10 mouse cellular contexts compared by ENCODE assay signal in the genomic region with DNA sequence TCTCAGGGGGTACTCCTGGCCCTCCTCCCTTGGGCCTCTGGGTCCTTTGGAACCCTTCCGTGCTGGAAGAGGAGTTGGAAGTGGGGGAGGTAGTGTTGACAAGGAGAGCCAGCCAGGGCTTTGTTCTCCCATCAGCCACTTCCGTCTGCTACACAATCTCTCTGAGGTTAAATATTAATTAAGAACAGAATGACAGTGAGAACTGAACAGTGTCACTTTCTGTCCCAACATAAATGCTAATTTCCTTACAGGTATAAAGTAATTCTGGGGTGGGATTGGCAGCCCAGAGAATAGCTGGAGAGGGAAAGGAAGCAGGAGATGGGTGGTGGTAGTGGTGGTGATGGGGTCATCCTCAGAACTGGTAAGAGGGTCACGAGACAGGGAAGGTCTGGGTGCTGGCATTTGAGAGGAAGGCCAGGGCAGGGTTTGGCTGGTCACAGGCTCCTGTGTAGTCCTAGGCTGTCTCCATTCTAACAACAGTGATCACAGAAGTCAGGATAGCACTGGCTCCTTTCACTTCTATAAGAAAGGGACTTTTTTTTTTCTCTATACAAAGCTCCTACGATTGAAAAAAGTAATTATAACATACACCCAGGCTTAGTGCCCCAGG. TPM values are rescaled to one million over a fixed set of nuclear protein-coding genes. Genes with fewer than 3 reads are reported as not detected.
A peak's percentile ranks its signal among the peaks of the same experiment; 100 is the strongest.
DNase-seq lines count a peak whose midpoint lies in the region; ATAC-seq and TF ChIP-seq lines count a peak whose summit lies in the region.
"Had no signal": no experiment of that assay in that cellular context is flagged by ENCODE, and none has a peak within 500 bp of the region (broad histone marks: within the 10 kb centered on the region; RNA-seq: fewer than 3 reads in every experiment).

No protein-coding gene starts in this region.

- H3K4me1 ChIP-seq in forebrain, embryonic 14.5 days (ENCODE audit: control insufficient read depth, insufficient read depth, low read length), result peaks cover 7% of the 10 kb centered on the region; the same call in 1 of the 2 replicates
- H3K4me1 ChIP-seq in forebrain, embryonic 11.5 days (replicated peaks; ENCODE audit: control insufficient read depth, insufficient read depth, low read length), result no peaks in the 10 kb centered on the region
- H3K4me1 ChIP-seq in liver, embryonic 14.5 days (replicated peaks; ENCODE audit: control insufficient read depth in 2 of 2, insufficient read depth in 2 of 2, low read length in 1 of 2), result peaks cover 40 to 62% of the 10 kb centered on the region in 2 experiments

- no peaks in the 10 kb centered on the region for H3K27me3 ChIP-seq in forebrain, embryonic 14.5 days (replicated peaks; ENCODE audit: control insufficient read depth, insufficient read depth, low read length)
- no peaks in the 10 kb centered on the region for H3K27me3 ChIP-seq in forebrain, embryonic 11.5 days (ENCODE audit: control insufficient read depth, insufficient read depth, low read length)
- no peaks in the 10 kb centered on the region for H3K27me3 ChIP-seq in liver, embryonic 14.5 days (ENCODE audit: control insufficient read depth, insufficient read depth, low read length)
- H3K27me3 ChIP-seq: midbrain, embryonic 12.5 days had no signal

- H3K36me3 ChIP-seq in forebrain, embryonic 14.5 days (ENCODE audit: control insufficient read depth, insufficient read depth, low read length), result no peaks in the 10 kb centered on the region
- H3K36me3 ChIP-seq in forebrain, embryonic 11.5 days (ENCODE audit: control insufficient read depth, insufficient read depth, low read length), result no peaks in the 10 kb centered on the region
- no peaks in the 10 kb centered on the region for H3K36me3 ChIP-seq in liver, embryonic 14.5 days (replicated peaks; ENCODE audit: control insufficient read depth, insufficient read depth, low read depth)
- H3K36me3 ChIP-seq: midbrain, embryonic 12.5 days had no signal

- TF ChIP-seq CTCF in left cerebral cortex, adult 2 months (IDR thresholded peaks at IDR 0.05), result no peak
- TF ChIP-seq CTCF in liver, embryonic 14.5 days (IDR thresholded peaks at IDR 0.05; ENCODE audit: low read depth), result no peak

- H3K4me3 ChIP-seq in forebrain, embryonic 14.5 days (ENCODE audit: low read depth, low read length), result no peak overlapping the region
- H3K4me3 ChIP-seq in forebrain, embryonic 11.5 days (ENCODE audit: low read depth, low read length), result no peak overlapping the region
- no peak overlapping the region for H3K4me3 ChIP-seq in left cerebral cortex, adult 2 months
- H3K4me3 ChIP-seq in liver, embryonic 14.5 days (ENCODE audit: insufficient read depth in 1 of 2, low read depth in 2 of 2, low read length in 2 of 2), result no peak overlapping the region
- H3K4me3 ChIP-seq: midbrain, embryonic 12.5 days had no signal

- no peak overlapping the region for H3K27ac ChIP-seq in forebrain, embryonic 14.5 days (ENCODE audit: low read depth, low read length)
- no peak overlapping the region for H3K27ac ChIP-seq in forebrain, embryonic 11.5 days (ENCODE audit: low read depth, low read length)
- peak overlapping the region; percentile 86 for H3K27ac ChIP-seq in left cerebral cortex, adult 2 months
- H3K27ac ChIP-seq in liver, embryonic 14.5 days, result no peak overlapping the region
- H3K27ac ChIP-seq: midbrain, embryonic 12.5 days had no signal

- intact Hi-C loops in left cerebral cortex, adult 2 months (cut with DNase I), result loop anchor here (1.0 to 5.0 kb wide), 4 partner anchors 12 to 364 kb away; no protein-coding TSS in a partner anchor
- intact Hi-C loops in left cerebral cortex, postnatal 4 days (cut with DNase I), result no loop called here

- H3K9ac ChIP-seq in forebrain, embryonic 14.5 days (ENCODE audit: low read length), result no peak overlapping the region
- no peak overlapping the region for H3K9ac ChIP-seq in forebrain, embryonic 11.5 days (ENCODE audit: low read length)
- no peak overlapping the region for H3K9ac ChIP-seq in liver, embryonic 14.5 days (replicated peaks)
- H3K9ac ChIP-seq: midbrain, embryonic 12.5 days had no signal

- no peak for TF ChIP-seq EP300 in liver, embryonic 14.5 days (IDR thresholded peaks at IDR 0.05; ENCODE audit: low read depth)

- 0 out of 2 replicates have a peak, but pooled peaks have one; percentile 23 for ATAC-seq in forebrain, embryonic 14.5 days
- no peak for ATAC-seq in forebrain, embryonic 11.5 days (replicated peaks; ENCODE audit: low FRiP score)
- ATAC-seq in liver, embryonic 14.5 days (ENCODE audit: insufficient read depth), result no peak
- ATAC-seq: Patski had no signal

- no peaks in the 10 kb centered on the region for H3K9me3 ChIP-seq in forebrain, embryonic 14.5 days (replicated peaks; ENCODE audit: control insufficient read depth, low read length)
- no peaks in the 10 kb centered on the region for H3K9me3 ChIP-seq in forebrain, embryonic 11.5 days (ENCODE audit: control insufficient read depth, low read length)
- H3K9me3 ChIP-seq in liver, embryonic 14.5 days (ENCODE audit: control insufficient read depth, low read length), result no peaks in the 10 kb centered on the region
- H3K9me3 ChIP-seq: midbrain, embryonic 12.5 days had no signal

- 37% methylated on average over 4 of the region's 4 CpGs for WGBS in forebrain, embryonic 14.5 days
- 59% methylated on average over 4 of the region's 4 CpGs for WGBS in forebrain, embryonic 11.5 days
- 38% methylated on average over 4 of the region's 4 CpGs for WGBS in liver, embryonic 14.5 days (ENCODE audit: insufficient replicate concordance)

- no peak for DNase-seq in forebrain, embryonic 14.5 days (ENCODE audit: low spot score)
- no peak for DNase-seq in forebrain, embryonic 11.5 days (ENCODE audit: low spot score)
- DNase-seq in left cerebral cortex, adult 2 months (ENCODE audit: extremely low spot score in 1 of 2, low spot score in 2 of 2), result peak in 1 of 2 experiments; percentile 17
- no peak for DNase-seq in left cerebral cortex, postnatal 4 days
- peak; percentile 38 for DNase-seq in kidney, adult 18-20 months
- no peak for DNase-seq in liver, embryonic 14.5 days (ENCODE audit: low read depth in 3 of 3, low spot score in 3 of 3)
- no peak for DNase-seq in thymus, postnatal 14 days
- DNase-seq in urinary bladder, postnatal 14 days (ENCODE audit: low spot score), result no peak

- H3K4me2 ChIP-seq in forebrain, embryonic 14.5 days (ENCODE audit: low read length), result no peak overlapping the region
- H3K4me2 ChIP-seq in forebrain, embryonic 11.5 days (ENCODE audit: low read depth, low read length, severe bottlenecking), result no peak overlapping the region
- peak overlapping the region; percentile 44; the same call in 1 of the 2 replicates for H3K4me2 ChIP-seq in liver, embryonic 14.5 days (ENCODE audit: low read depth)
- H3K4me2 ChIP-seq: midbrain, embryonic 12.5 days had no signal

RNA-seq across cellular contexts. Expression of gene Siae, which starts 13.2 kb away (rescaled TPM):
- 8.5 and 10.5 TPM in 2 replicates for polyA plus RNA-seq in forebrain, embryonic 14.5 days (2014; fragmentation: Nextera tagmentation; extraction: Ambion mirVana)
- 8.0 and 8.5 TPM in 2 replicates for polyA plus RNA-seq in forebrain, embryonic 11.5 days (2014; fragmentation: Nextera tagmentation; extraction: Ambion mirVana)
- 10 to 100 TPM; 17.1 to 18.8 TPM for total RNA-seq in left cerebral cortex, adult 2 months (2021)
- 10 to 100 TPM; 10.5 to 11.1 TPM for total RNA-seq in left cerebral cortex, postnatal 4 days (2021)
- 2.2 TPM in 2 replicates for polyA plus RNA-seq in liver, embryonic 14.5 days (2012; rRNA removed)
- 5.7 and 6.0 TPM in 2 replicates for polyA plus RNA-seq in liver, embryonic 14.5 days (2014; fragmentation: Nextera tagmentation; extraction: Ambion mirVana)

RNA-seq across cellular contexts. Expression of gene Nrgn, which starts 16.0 kb away (rescaled TPM):
- polyA plus RNA-seq in forebrain, embryonic 14.5 days (2014; fragmentation: Nextera tagmentation; extraction: Ambion mirVana), result 7.4 and 14.8 TPM in 2 replicates
- polyA plus RNA-seq in forebrain, embryonic 11.5 days (2014; fragmentation: Nextera tagmentation; extraction: Ambion mirVana), result 2.7 and 3.4 TPM in 2 replicates
- total RNA-seq in left cerebral cortex, adult 2 months (2021), result 1,000 to 10,000 TPM; 1,927 to 1,950 TPM
- 100 to 1,000 TPM; 616 to 622 TPM for total RNA-seq in left cerebral cortex, postnatal 4 days (2021)
- 5.4 and 7.1 TPM in 2 replicates for polyA plus RNA-seq in liver, embryonic 14.5 days (2012; rRNA removed)
- 5.4 and 7.6 TPM in 2 replicates for polyA plus RNA-seq in liver, embryonic 14.5 days (2014; fragmentation: Nextera tagmentation; extraction: Ambion mirVana)

RNA-seq across cellular contexts. Expression of gene Vsig2, which starts 29.7 kb away (rescaled TPM):
- 0.82 TPM in 1 of 2 replicates, not detected in the other for polyA plus RNA-seq in forebrain, embryonic 14.5 days (2014; fragmentation: Nextera tagmentation; extraction: Ambion mirVana)
- 0.36 and 0.75 TPM in 2 replicates for polyA plus RNA-seq in forebrain, embryonic 11.5 days (2014; fragmentation: Nextera tagmentation; extraction: Ambion mirVana)
- total RNA-seq in left cerebral cortex, adult 2 months (2021), result 1 to 10 TPM; 4.1 to 4.5 TPM
- total RNA-seq in left cerebral cortex, postnatal 4 days (2021), result 1 to 10 TPM; 3.4 TPM
- polyA plus RNA-seq in liver, embryonic 14.5 days (2012; rRNA removed), result 0.70 and 0.81 TPM in 2 replicates
- 0.36 TPM in 1 of 2 replicates, not detected in the other for polyA plus RNA-seq in liver, embryonic 14.5 days (2014; fragmentation: Nextera tagmentation; extraction: Ambion mirVana)

RNA-seq across cellular contexts. Expression of gene Esam, which starts 40.8 kb away (rescaled TPM):
- 32.9 and 44.0 TPM in 2 replicates for polyA plus RNA-seq in forebrain, embryonic 14.5 days (2014; fragmentation: Nextera tagmentation; extraction: Ambion mirVana)
- polyA plus RNA-seq in forebrain, embryonic 11.5 days (2014; fragmentation: Nextera tagmentation; extraction: Ambion mirVana), result 29.8 and 30.7 TPM in 2 replicates
- 10 to 100 TPM; 19.6 to 22.5 TPM for total RNA-seq in left cerebral cortex, adult 2 months (2021)
- total RNA-seq in left cerebral cortex, postnatal 4 days (2021), result 10 to 100 TPM; 30.8 to 30.9 TPM
- 6.5 and 7.3 TPM in 2 replicates for polyA plus RNA-seq in liver, embryonic 14.5 days (2012; rRNA removed)
- 9.9 and 10.7 TPM in 2 replicates for polyA plus RNA-seq in liver, embryonic 14.5 days (2014; fragmentation: Nextera tagmentation; extraction: Ambion mirVana)

RNA-seq across cellular contexts. Expression of gene Spa17, which starts 44.8 kb away (rescaled TPM):
- 11.0 and 12.6 TPM in 2 replicates for polyA plus RNA-seq in forebrain, embryonic 14.5 days (2014; fragmentation: Nextera tagmentation; extraction: Ambion mirVana)
- 16.7 and 20.6 TPM in 2 replicates for polyA plus RNA-seq in forebrain, embryonic 11.5 days (2014; fragmentation: Nextera tagmentation; extraction: Ambion mirVana)
- total RNA-seq in left cerebral cortex, adult 2 months (2021), result 1 to 10 TPM; 1.7 to 2.1 TPM
- 1 to 10 TPM; 1.3 to 1.6 TPM for total RNA-seq in left cerebral cortex, postnatal 4 days (2021)
- polyA plus RNA-seq in liver, embryonic 14.5 days (2012; rRNA removed), result 0.56 and 1.3 TPM in 2 replicates
- 2.6 and 2.7 TPM in 2 replicates for polyA plus RNA-seq in liver, embryonic 14.5 days (2014; fragmentation: Nextera tagmentation; extraction: Ambion mirVana)
